Mouse (Mus musculus): ENCODE measurements around the gene Rab3c.

- TF ChIP-seq CTCF (IDR thresholded peaks at IDR 0.05; ENCODE audit: borderline replicate concordance, extremely low read depth, insufficient read depth, insufficient read length) = no peak
- TF ChIP-seq POLR2A (IDR thresholded peaks at IDR 0.05; ENCODE audit: borderline replicate concordance, extremely low read depth, insufficient read depth, insufficient read length, poor library complexity, severe bottlenecking) = no peak
Observed at GRCm38 (mm10) chr13:110211526-110212075, 69.2 kb downstream of the Rab3c start.

Measured in brain, embryonic 14.5 days (tissue).